Mouse (Mus musculus) liver, postnatal 0 days (tissue): ENCODE measurements at regions not wholly inside any gene's neighbourhood (a gene's known extent, or its start where the extent isn't known, plus 50 kb on each side); places are given as distances from the start of the nearest gene placed in this dataset.

ENCODE experiments used
- CTCF ChIP-seq: sonication (generic); IDR thresholded peaks from 2 replicates; pipeline ENCODE4 v1.5.1; 2016; ENCODE audit warnings: antibody characterized with exemption, low read depth
- EP300 ChIP-seq: IDR thresholded peaks from 2 replicates; pipeline ENCODE4 v1.6.1; 2016; ENCODE audit warnings: antibody characterized with exemption, low read depth, mild to moderate bottlenecking

GRCm38 (mm10) chr16:77665781-77666180, 63.9 kb upstream of the Gm11146 start:
- TF ChIP-seq CTCF (no peak), EP300 (no peak)
